Mouse (Mus musculus) spleen, adult 2 months (tissue): ENCODE results near the gene Hacd2.

Source experiments
- CTCF ChIP-seq: fragments of 200-500 bp; IDR thresholded peaks from 2 replicates; pipeline ENCODE4 v1.5.1; 2011; ENCODE audit warnings: mild to moderate bottlenecking, inconsistent platforms; ENCODE audit not compliant: insufficient read depth, insufficient read length, insufficient replicate concordance; ENCODE audit errors: extremely low read depth
- POLR2A ChIP-seq: fragments of 200-500 bp; IDR thresholded peaks from 2 replicates; pipeline ENCODE4 v1.6.1; 2011; ENCODE audit warnings: low read depth, low read length, inconsistent platforms

DNA sequence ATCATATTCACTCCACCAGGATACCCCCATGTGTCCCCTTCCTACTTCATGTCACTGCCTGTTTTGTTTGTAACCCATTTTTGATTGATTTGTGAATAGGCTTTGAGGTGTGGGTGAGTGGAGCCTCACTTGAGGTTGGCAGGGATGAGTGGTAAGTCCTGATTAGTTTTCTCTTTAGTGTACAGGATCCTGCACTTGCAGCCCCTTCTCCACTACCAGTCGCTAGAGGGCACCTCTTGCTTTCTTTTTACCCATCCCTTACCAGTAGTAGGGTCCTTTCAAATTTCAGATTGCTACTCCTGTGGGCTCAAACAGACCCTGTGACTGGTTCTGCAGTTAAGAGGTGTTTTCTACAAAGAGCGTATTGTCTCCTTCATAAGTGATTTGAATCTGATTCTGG, 38.8 kb downstream of the Hacd2 start:
- TF ChIP-seq POLR2A (no peak), CTCF (peak; percentile 5; the same call in 1 of the 2 replicates)
